Mouse (Mus musculus) CH12.LX (cell line): ENCODE measurements around the gene Patj. TPM values are rescaled to one million over a fixed set of nuclear protein-coding genes. Genes with fewer than 3 reads are reported as not detected.

Experiments used
- DNase-seq: peaks from one replicate; pipeline ENCODE4 v3.0.0-alpha.2; 2013; ENCODE audit errors: extremely low read depth
- H3K27ac ChIP-seq: 2 replicates; pipeline ENCODE4 v1.5.1; 2012; ENCODE audit warnings: low read depth, mild to moderate bottlenecking, control low read depth, moderate library complexity; ENCODE audit not compliant: insufficient read depth
- H3K27me3 ChIP-seq: replicated peaks from 2 replicates; pipeline ENCODE3; 2012; ENCODE audit warnings: inconsistent platforms
- H3K36me3 ChIP-seq, 2 experiments: replicated peaks in 1 of 2; 2 replicates each; pipeline versions ENCODE3 to v1.6.1; 2012; ENCODE audit warnings: inconsistent platforms in 1 of 2, low read length in 1 of 2, mild to moderate bottlenecking in 1 of 2, mixed read lengths in 1 of 2, moderate library complexity in 1 of 2; ENCODE audit not compliant: control insufficient read depth in 1 of 2, insufficient read depth in 1 of 2
- H3K4me1 ChIP-seq, 2 experiments: 2 replicates each; pipeline ENCODE4 v1.6.1; 2012; ENCODE audit warnings: inconsistent platforms in 1 of 2, moderate library complexity in 1 of 2; ENCODE audit not compliant: insufficient read depth in 2 of 2, control insufficient read depth in 1 of 2
- H3K4me2 ChIP-seq: 2 replicates; pipeline ENCODE4 v1.6.1; 2012; ENCODE audit warnings: low read depth, mild to moderate bottlenecking, control low read depth; ENCODE audit not compliant: poor library complexity, insufficient read depth, severe bottlenecking
- H3K4me3 ChIP-seq, 3 experiments: fragments of 150-350 bp in 1 of 3; sonication (generic) in 1 of 3; replicated peaks in 1 of 3; 2 replicates each; pipeline versions ENCODE3 to v1.5.1; 2011 to 2012; ENCODE audit warnings: low read depth in 2 of 3, low read length in 2 of 3, mild to moderate bottlenecking in 2 of 3, moderate library complexity in 2 of 3, control low read depth in 1 of 3, improper control_type of control experiment in 1 of 3, inconsistent platforms in 1 of 3, mixed read lengths in 1 of 3; ENCODE audit not compliant: poor library complexity in 1 of 3
- H3K79me2 ChIP-seq: replicated peaks from 2 replicates; pipeline ENCODE4 v1.6.1; 2012; ENCODE audit warnings: mild to moderate bottlenecking, moderate library complexity; ENCODE audit not compliant: control insufficient read depth, poor library complexity, insufficient read depth, severe bottlenecking; ENCODE audit errors: extremely low read depth
- H3K9ac ChIP-seq: 2 replicates; pipeline ENCODE4 v1.6.1; 2012; ENCODE audit warnings: low read depth, mild to moderate bottlenecking, control low read depth, moderate library complexity; ENCODE audit not compliant: insufficient read depth
- H3K9me3 ChIP-seq: replicated peaks from 2 replicates; pipeline ENCODE3; 2012; ENCODE audit warnings: low read length, inconsistent platforms, mixed read lengths
- CHD1 ChIP-seq: IDR thresholded peaks from 2 replicates; pipeline ENCODE4 v1.6.1; 2012; ENCODE audit warnings: low read depth, low read length, improper control_type of control experiment, inconsistent platforms
- CHD2 ChIP-seq: IDR thresholded peaks from 2 replicates; pipeline ENCODE4 v1.6.1; 2011; ENCODE audit warnings: low read length, improper control_type of control experiment
- CTCF ChIP-seq, 2 experiments: IDR thresholded peaks in 1 of 2; conservative IDR thresholded peaks in 1 of 2; 2 replicates each; pipeline ENCODE4 v1.5.1; 2011 to 2012; ENCODE audit warnings: low read depth in 2 of 2, low read length in 2 of 2, improper control_type of control experiment in 1 of 2, inconsistent platforms in 1 of 2, mild to moderate bottlenecking in 1 of 2, moderate library complexity in 1 of 2
- ETS1 ChIP-seq: conservative IDR thresholded peaks from 2 replicates; pipeline ENCODE4 v1.6.1; 2012; ENCODE audit warnings: low read depth, mild to moderate bottlenecking, inconsistent platforms, low read length, improper control_type of control experiment, moderate library complexity
- IRF4 ChIP-seq: IDR thresholded peaks from 2 replicates; pipeline ENCODE4 v1.6.1; 2014; ENCODE audit warnings: low read depth, mild to moderate bottlenecking, inconsistent platforms, low read length, improper control_type of control experiment
- MAFK ChIP-seq: IDR thresholded peaks from 2 replicates; pipeline ENCODE4 v1.6.1; 2011; ENCODE audit warnings: low read length, improper control_type of control experiment; ENCODE audit not compliant: insufficient replicate concordance
- MAX ChIP-seq: IDR thresholded peaks from 2 replicates; pipeline ENCODE4 v1.6.1; 2011; ENCODE audit warnings: low read length, improper control_type of control experiment
- MEF2A ChIP-seq: IDR thresholded peaks from 2 replicates; pipeline ENCODE4 v1.6.1; 2014; ENCODE audit warnings: low read depth, mild to moderate bottlenecking, inconsistent platforms, low read length, improper control_type of control experiment, borderline replicate concordance
- MXI1 ChIP-seq: IDR thresholded peaks from 2 replicates; pipeline ENCODE4 v1.6.1; 2011; ENCODE audit warnings: mild to moderate bottlenecking, low read depth, low read length, improper control_type of control experiment
- MYC ChIP-seq: IDR thresholded peaks from 2 replicates; pipeline ENCODE4 v1.6.1; 2011; ENCODE audit warnings: low read depth, mild to moderate bottlenecking, improper control_type of control experiment, low read length
- PAX5 ChIP-seq: IDR thresholded peaks from 2 replicates; pipeline ENCODE4 v1.6.1; 2012; ENCODE audit warnings: low read length, inconsistent platforms, mixed read lengths
- POLR2A ChIP-seq: IDR thresholded peaks from 2 replicates; pipeline ENCODE4 v1.6.1; 2011; ENCODE audit warnings: low read depth, mild to moderate bottlenecking, improper control_type of control experiment, low read length
- RCOR1 ChIP-seq: conservative IDR thresholded peaks from 2 replicates; pipeline ENCODE4 v1.6.1; 2012; ENCODE audit warnings: low read depth, mild to moderate bottlenecking, inconsistent platforms, low read length, improper control_type of control experiment
- SMC3 ChIP-seq: IDR thresholded peaks from 2 replicates; pipeline ENCODE4 v1.6.1; 2011; ENCODE audit warnings: low read depth, low read length, improper control_type of control experiment
- TBP ChIP-seq: conservative IDR thresholded peaks from 2 replicates; pipeline ENCODE4 v1.6.1; 2011; ENCODE audit warnings: low read depth, low read length, improper control_type of control experiment
- TCF12 ChIP-seq: IDR thresholded peaks from 2 replicates; pipeline ENCODE4 v1.6.1; 2014; ENCODE audit warnings: low read depth, mild to moderate bottlenecking, inconsistent platforms, low read length, improper control_type of control experiment
- UBTF ChIP-seq: IDR thresholded peaks from 2 replicates; pipeline ENCODE4 v1.6.1; 2012; ENCODE audit warnings: low read depth, mild to moderate bottlenecking, inconsistent platforms, low read length, improper control_type of control experiment, moderate library complexity
- USF1 ChIP-seq: IDR thresholded peaks from 2 replicates; pipeline ENCODE4 v1.6.1; 2014; ENCODE audit warnings: low read depth, mild to moderate bottlenecking, inconsistent platforms, low read length, improper control_type of control experiment
- ZKSCAN1 ChIP-seq: IDR thresholded peaks from 2 replicates; pipeline ENCODE4 v1.6.1; 2012; ENCODE audit warnings: low read depth, inconsistent platforms, low read length, improper control_type of control experiment, borderline replicate concordance
- dilution Hi-C: fragments of 300-500 bp; cut with MboI; formaldehyde crosslinking; loops from 2 replicates; pipeline ENCODE4 v1.14.3; 2020; ENCODE audit warnings: low sequenced_read_pairs; ENCODE audit not compliant: extremely low pct_unique_long_range_greater_than_20kb, extremely low pct_ligation_motif_present
- in situ Hi-C: fragments of 300-500 bp; cut with MboI; formaldehyde crosslinking; loops from 3 replicates; pipeline ENCODE4 v1.14.3; 2019; ENCODE audit warnings: low sequenced_read_pairs, low pct_ligation_motif_present, low pct_unique_long_range_greater_than_20kb, mixed read lengths
- polyA plus RNA-seq: library from polyadenylated mRNA; unstranded; fragments of >175 nt; gene quantifications from 2 replicates; pipeline ENCODE4 v1.2.1, GENCODE M21; 2012; ENCODE audit warnings: low read depth; ENCODE audit not compliant: insufficient read length
- total RNA-seq, 2 experiments: library from RNA; depleted of rRNA; stranded (reverse); fragments of 300-350 nt in 1 of 2; fragments of >200 nt in 1 of 2; gene quantifications; 2 replicates each; pipeline ENCODE4 v1.2.3; 2012 to 2014

Gene Patj
- total and polyA plus RNA-seq, 3 experiments: 1.2 to 6.1 (median 2.0) TPM

DNA sequence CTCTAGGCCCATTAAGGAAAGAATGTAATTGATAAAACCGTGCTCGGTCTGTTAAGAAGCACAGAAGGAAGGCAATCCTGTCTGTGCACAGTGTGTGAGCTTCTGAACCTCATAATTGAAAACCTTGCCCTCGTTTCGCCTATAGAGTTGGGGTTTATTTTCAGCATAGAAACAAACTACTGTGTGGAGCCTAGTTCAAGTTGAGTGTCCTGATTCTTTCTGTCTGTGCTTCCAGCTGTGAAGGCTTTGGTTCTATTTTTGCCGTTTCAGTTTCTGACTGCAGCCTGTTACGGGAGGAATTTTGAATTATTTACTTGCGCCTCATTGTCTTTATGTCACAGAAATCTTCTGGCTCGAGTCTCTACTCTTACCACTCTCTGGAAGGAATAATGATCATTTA is 185.9 kb downstream of the Patj start:
- H3K4me1 ChIP-seq: no peaks in the 10 kb centered on the region
- no peak for DNase-seq
- in situ Hi-C loops (no loop called here), dilution Hi-C loops (no loop called here)
- H3K9me3 ChIP-seq: peaks cover 52% of the 10 kb centered on the region
- no peaks in the 10 kb centered on the region for H3K27me3 ChIP-seq
- no peak overlapping the region for H3K27ac ChIP-seq
- H3K79me2 ChIP-seq: no peaks in the 10 kb centered on the region
- H3K4me3 ChIP-seq: no peak overlapping the region
- H3K4me2 ChIP-seq: no peak overlapping the region
- no peak overlapping the region for H3K9ac ChIP-seq
- TF ChIP-seq PAX5: no peak
- no peak for TF ChIP-seq MYC
- TF ChIP-seq ETS1: no peak
- TF ChIP-seq RCOR1: no peak
- no peak for TF ChIP-seq CHD2
- no peak for TF ChIP-seq TCF12
- TF ChIP-seq MEF2A: no peak
- no peak for TF ChIP-seq POLR2A
- TF ChIP-seq CHD1: no peak
- no peak for TF ChIP-seq SMC3
- no peaks in the 10 kb centered on the region for H3K36me3 ChIP-seq

DNA sequence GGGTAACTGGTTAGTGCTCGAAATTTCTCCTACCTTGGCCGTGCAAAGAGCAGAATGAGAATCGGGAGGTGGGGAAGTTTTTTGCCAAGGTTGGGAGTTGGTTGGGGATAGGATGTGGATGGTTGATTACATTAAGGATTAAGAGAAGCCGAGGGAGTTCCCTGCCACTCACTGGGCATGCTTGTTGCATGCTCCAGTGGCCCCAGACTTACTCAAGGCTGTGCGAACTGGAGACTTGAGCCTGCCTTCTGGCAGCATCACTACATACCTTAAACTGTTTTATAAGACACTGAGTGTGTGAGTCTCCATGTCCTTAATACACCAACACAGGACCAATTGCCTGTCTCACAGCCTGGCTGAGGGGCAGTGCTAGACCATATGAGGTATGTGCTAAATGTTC is 188.4 kb downstream of the Patj start:
- Histone ChIP-seq H3K27ac (no peak overlapping the region), H3K4me1 (no peaks in the 10 kb centered on the region), H3K9me3 (peaks cover 48% of the 10 kb centered on the region), H3K36me3 (no peaks in the 10 kb centered on the region), H3K9ac (no peak overlapping the region)
- dilution Hi-C loops: no loop called here
- no peak for DNase-seq
- TF ChIP-seq UBTF (no peak), IRF4 (no peak), CTCF (conservative IDR thresholded peaks at IDR 0.05 in 1 of 2, IDR thresholded peaks at IDR 0.05 in 1 of 2; ENCODE audit: low read depth in 2 of 2, low read length in 2 of 2) (no peak), TBP (no peak), POLR2A (no peak), MEF2A (no peak), MYC (no peak), ZKSCAN1 (no peak), ETS1 (no peak), MAX (no peak), USF1 (no peak), MAFK (no peak), RCOR1 (no peak), MXI1 (no peak)
- TF ChIP-seq, all 38 proteins: peak for 0
- no peaks in the 10 kb centered on the region for H3K79me2 ChIP-seq
- H3K27me3 ChIP-seq: no peaks in the 10 kb centered on the region
- H3K4me2 ChIP-seq: no peak overlapping the region
- in situ Hi-C loops: no loop called here
- H3K4me3 ChIP-seq: no peak overlapping the region
